Mouse (Mus musculus): ENCODE data around the gene Ntrk2. TPM values are rescaled to one million over a fixed set of nuclear protein-coding genes. Genes with fewer than 3 reads are reported as not detected.
"Not testable (repeated sequence)": the region's sequence is repeated elsewhere in the genome, so short reads cannot be mapped to it uniquely, and the experiment has no call there.

Ntrk2 gene
- total RNA-seq, 4 experiments from 2014 or later, result 0.65 to 1.5 (median 1.1) TPM

GRCm38 (mm10) chr13:59030574-59030973, 224.2 kb downstream of the Ntrk2 start:
- no peak for DNase-seq (ENCODE audit: low spot score)

DNA sequence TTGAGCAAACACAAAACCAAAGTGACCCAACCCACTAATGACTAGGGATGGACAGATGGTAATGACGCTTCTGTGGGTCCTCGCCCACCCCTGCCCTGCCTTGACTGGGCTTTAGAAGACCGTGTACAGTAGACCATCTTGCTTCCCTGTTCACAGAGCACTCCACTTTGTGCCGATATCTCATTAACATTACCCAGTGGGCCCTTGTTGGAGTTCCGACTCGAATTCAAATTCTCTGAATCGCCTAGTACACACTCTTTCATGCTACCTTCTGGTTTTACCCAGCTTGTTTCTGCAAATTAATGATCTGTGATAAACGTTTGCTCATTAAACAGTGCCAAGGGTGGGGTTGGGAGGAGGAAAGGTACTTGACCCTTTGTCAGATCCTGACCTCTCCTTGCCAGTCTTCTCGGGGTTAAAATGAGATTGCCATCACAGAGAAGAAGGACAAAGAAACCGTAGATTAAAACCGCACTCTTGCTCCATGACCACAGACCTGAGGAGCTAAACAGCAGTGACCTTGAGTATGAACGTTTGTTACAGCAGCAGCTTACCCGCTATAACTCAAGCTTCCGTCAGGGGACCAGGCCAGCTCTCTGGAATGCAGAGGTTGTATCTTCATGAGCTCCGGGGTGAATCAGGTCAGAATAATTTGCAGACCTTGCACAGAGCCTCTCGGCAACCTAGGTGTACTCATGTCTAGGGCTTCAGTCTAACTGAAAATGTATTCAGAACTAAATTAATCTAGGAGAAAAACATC, 234.0 kb downstream of the Ntrk2 start:
- DNase-seq (ENCODE audit: low spot score), result no peak

- no peak for DNase-seq (ENCODE audit: low spot score)
These were observed 234.8 kb downstream of the Ntrk2 start for GRCm38 (mm10) chr13:59041013-59041764.

DNA sequence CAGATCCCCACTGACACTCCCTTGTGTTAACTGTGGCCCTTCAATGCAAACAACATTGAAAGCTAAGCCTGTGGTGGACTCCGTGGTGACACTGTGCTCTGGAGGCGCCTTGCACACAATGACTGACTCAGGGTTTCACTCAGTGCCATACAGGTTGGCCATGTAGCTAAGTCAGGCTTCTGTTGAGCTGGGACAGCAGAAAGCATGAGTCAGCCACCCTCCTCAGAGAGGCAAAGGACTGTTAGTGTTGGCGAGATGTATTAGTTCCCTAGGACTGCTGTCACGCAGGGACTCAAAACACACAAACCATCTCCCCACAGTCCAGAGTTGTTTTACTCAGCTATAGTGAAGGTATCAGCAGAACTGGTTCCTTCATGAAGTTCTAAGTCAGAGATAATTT, 245.8 kb downstream of the Ntrk2 start:
- no peak for DNase-seq (ENCODE audit: low spot score)

GRCm38 (mm10) chr13:59054331-59054730, 248.0 kb downstream of the Ntrk2 start:
- not testable (repeated sequence) for DNase-seq (ENCODE audit: low spot score)

- no peak for DNase-seq (ENCODE audit: low spot score)
These were observed 250.5 kb downstream of the Ntrk2 start for GRCm38 (mm10) chr13:59056859-59057258.

DNA sequence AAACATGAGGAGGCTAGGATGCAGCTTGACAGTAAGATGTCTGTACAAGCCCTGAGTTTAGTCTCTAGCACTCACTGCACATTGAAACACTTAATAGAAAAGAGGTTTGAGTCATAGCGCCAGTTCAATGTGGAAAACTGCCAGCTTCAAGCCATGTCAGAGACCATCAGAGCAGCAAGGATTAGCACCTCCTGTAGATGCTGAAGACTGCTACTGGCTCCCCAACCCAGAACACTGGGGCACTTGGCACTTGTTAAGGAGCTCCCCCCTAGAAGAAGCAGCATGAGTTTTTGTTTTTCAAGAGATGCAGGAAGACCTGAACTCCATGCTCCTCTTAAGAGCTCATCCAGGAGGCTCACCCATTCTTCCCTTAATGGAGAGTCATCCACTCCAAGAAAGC, 251.5 kb downstream of the Ntrk2 start:
- DNase-seq (ENCODE audit: low spot score), result no peak

GRCm38 (mm10) chr13:59059118-59059517, 252.7 kb downstream of the Ntrk2 start:
- DNase-seq (ENCODE audit: low spot score), result no peak

DNA sequence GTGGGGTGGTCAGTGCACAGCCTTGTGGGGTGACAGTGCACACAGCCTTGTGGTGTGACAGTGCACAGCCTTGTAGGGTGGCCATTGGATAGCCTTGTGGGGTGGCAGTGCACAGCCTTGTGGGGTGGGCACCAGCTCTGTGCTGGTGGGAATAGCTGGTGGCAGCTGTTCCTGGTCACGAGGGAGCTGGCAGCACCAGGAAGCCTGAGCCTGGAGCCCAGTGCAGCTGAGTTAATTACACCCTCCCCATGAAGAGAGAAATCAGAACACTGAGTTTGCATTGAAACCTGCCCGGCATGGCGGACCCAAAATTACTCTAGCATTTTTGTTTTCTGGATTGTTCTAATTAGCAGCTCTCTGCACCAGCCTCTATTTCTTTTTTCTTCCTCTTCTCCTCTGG, 259.3 kb downstream of the Ntrk2 start:
- no peak for DNase-seq (ENCODE audit: low spot score)

DNA sequence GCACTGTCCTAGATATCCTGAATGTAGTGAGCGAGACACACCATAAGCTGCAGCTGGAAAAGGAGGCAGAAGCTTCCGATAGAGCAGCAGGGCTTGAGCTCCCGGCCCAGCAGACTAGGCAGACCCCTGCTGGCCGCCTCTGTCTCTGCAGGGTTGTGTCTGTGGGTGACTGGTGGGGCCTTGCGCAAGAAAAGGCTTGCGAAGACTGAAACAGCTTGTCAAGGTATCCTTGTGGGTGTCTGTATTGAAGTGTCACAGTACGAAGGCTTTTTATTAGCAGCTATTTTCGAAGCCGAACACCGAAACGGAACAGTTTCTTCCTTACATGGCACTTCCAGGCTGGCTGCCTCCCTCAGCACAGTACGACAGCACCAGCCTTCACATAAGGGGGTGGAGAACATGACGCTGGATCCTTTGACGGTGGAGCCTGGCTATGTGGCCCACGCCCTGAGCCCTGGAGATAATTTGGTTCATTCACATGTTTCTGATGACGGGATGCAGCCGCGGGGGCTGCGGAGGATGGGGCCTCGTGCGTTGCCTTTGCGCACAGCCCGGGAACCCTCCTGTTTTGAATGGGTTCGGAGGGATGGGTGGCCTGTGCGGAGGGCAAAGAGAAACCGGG, 267.4 kb downstream of the Ntrk2 start:
- DNase-seq (ENCODE audit: low spot score), result peak; percentile 51

DNA sequence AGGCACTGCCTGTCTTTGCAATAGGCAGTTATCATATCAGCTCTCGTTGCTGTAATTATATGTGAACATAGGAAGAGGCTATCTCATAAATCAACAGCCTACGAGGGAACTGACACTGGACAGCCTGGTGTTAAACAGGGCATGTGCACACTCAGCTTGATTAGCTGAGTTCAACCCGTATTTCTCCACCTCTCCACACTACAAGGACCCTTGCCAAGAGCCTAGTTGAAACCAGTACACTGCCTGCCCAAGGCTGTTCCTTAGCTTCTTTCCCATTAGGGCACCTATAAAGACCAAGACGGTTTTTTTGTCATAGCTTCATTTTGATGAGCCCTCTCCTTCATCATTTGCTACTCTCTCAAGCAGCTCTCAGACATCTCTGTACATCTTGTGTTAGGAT, 270.1 kb downstream of the Ntrk2 start:
- no peak for DNase-seq (ENCODE audit: low spot score)

DNA sequence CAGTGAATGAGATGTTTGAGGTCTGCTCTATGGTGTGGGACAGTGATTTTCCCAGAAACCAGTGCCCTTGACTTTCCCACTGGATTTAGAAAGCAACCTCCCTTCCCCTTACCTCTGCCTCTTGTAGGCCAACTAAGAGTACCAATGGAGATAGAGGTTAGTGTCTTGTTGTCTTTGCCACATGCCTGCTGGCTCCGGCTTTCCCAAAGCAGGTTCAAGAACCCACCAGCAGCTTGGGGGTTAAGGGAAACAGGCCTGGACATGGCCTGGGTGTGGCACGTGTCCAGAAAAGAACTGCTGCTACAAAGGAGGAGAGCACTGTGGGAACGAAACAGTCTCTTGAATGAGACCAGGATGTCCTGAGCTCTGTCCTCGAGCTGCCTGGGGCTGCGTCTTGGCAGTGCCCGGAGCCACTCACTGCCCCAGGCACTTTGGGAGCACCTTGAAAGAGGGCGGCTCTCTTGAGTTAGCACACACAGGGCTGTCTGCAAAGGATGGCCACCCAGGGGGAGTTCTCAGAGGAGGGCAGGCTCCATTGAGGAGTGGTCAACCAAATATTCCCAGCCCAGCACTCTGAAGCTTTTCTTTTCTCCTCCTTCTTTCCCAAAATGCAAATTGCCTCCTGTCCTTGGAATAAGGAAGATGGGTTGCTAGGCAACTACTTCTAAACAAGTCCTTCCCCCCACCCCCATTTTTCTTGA, 273.5 kb downstream of the Ntrk2 start:
- DNase-seq (ENCODE audit: low spot score), result no peak

DNA sequence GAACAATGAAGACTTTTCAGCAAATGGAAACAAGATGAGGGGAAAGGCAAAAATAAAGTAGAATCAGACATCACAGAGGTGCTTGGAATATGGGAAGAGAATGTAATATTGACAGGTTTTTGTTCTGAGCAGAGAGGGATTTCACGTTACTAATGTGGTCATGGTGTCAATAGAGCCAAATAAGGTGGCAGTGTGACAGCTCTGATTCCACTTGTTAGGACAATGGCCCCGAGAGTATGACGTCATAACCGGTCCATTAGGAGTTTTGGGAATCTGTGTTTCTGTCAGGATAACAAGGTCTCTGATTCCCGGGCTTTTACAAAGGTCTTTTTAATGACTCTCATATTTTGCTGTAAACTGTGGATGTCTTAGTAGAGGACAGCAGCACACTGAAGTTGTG, 274.1 kb downstream of the Ntrk2 start:
- no peak for DNase-seq (ENCODE audit: low spot score)

DNA sequence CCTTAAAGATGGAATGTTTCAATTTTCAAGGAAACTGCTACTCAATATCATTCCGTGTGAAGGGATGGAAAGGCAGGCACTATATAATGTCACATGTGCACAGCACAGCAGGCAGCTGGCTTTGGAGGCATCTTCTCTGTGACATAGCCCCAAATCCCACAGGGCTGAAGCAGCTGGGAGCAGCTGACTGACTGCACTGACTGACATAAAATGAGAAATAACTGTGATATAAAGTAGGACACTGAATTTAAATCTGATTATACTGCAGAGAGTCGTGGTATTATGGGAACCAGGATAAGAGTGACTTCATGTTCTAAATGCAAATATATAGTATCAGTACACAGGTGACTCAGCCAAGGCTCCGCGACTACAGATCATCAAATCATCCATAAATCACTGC, 282.6 kb downstream of the Ntrk2 start:
- DNase-seq (ENCODE audit: low spot score), result no peak

GRCm38 (mm10) chr13:59091138-59091971, 285.0 kb downstream of the Ntrk2 start:
- DNase-seq (ENCODE audit: low spot score), result no peak

GRCm38 (mm10) chr13:59092045-59092857, 285.9 kb downstream of the Ntrk2 start:
- no peak for DNase-seq (ENCODE audit: low spot score)

DNA sequence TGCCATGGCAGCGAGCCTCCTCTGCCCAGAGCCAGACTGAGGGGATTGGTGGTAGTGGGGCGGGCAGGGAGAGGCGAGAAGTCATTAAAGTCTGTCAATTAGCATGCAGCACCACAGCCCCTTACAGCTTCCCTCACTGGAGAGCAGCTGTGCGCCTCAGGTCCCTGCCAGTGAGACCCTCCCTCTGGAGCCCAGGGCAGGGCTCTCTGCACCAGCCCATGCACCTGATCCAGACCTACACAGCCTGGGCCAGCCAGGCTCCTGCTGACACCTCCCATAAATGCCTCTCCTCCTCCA, 286.4 kb downstream of the Ntrk2 start:
- DNase-seq (ENCODE audit: low spot score), result no peak

GRCm38 (mm10) chr13:59094722-59095121, 288.4 kb downstream of the Ntrk2 start:
- no peak for DNase-seq (ENCODE audit: low spot score)

GRCm38 (mm10) chr13:59095811-59096391, 289.5 kb downstream of the Ntrk2 start:
- no peak for DNase-seq (ENCODE audit: low spot score)

GRCm38 (mm10) chr13:59100086-59100485, 293.7 kb downstream of the Ntrk2 start:
- no peak for DNase-seq (ENCODE audit: low spot score)
